Mouse (Mus musculus) limb, embryonic 12.5 days (tissue): ENCODE results near the gene Ufsp1. TPM values are rescaled to one million over a fixed set of nuclear protein-coding genes. Genes with fewer than 3 reads are reported as not detected.

ENCODE experiments used
- ATAC-seq: fragments of 200-750 bp; cut with Nextera tagmentation; 2 replicates; pipeline ENCODE4 v1.8.0; 2017; ENCODE audit warnings: low read depth, moderate TSS enrichment; ENCODE audit not compliant: insufficient number of reproducible peaks, insufficient read depth, low FRiP score, low TSS enrichment
- H3K27ac ChIP-seq: fragments of 300-500 bp; sonication (generic); 2 replicates; pipeline ENCODE4 v1.5.1; 2016; ENCODE audit warnings: mild to moderate bottlenecking, moderate library complexity
- H3K27me3 ChIP-seq: fragments of 300-500 bp; sonication (generic); 2 replicates; pipeline ENCODE4 v1.6.1; 2016; ENCODE audit warnings: mild to moderate bottlenecking, moderate library complexity
- H3K36me3 ChIP-seq: fragments of 300-500 bp; sonication (generic); 2 replicates; pipeline ENCODE4 v1.6.1; 2016; ENCODE audit warnings: mild to moderate bottlenecking, moderate library complexity
- H3K4me1 ChIP-seq: fragments of 300-500 bp; sonication (generic); replicated peaks from 2 replicates; pipeline ENCODE4 v1.6.1; 2016
- H3K4me2 ChIP-seq: fragments of 300-500 bp; sonication (generic); 2 replicates; pipeline ENCODE4 v1.6.1; 2016; ENCODE audit warnings: mild to moderate bottlenecking, moderate library complexity
- H3K4me3 ChIP-seq: fragments of 300-500 bp; sonication (generic); replicated peaks from 2 replicates; pipeline ENCODE4 v1.5.1; 2016; ENCODE audit warnings: mild to moderate bottlenecking
- H3K9ac ChIP-seq: fragments of 300-500 bp; sonication (generic); replicated peaks from 2 replicates; pipeline ENCODE4 v1.6.1; 2016; ENCODE audit warnings: mild to moderate bottlenecking, moderate library complexity
- H3K9me3 ChIP-seq: fragments of 300-500 bp; sonication (generic); 2 replicates; pipeline ENCODE4 v1.6.1; 2016; ENCODE audit warnings: mild to moderate bottlenecking, moderate library complexity
- WGBS: fragments of 180-500 bp; shearing (Covaris S2); methylation state at CpG from one replicate; pipeline ENCODE4 v1.1.7; 2016; 5-methylcytosine and 5-hydroxymethylcytosine counted together
- polyA plus RNA-seq: library from polyadenylated mRNA; unstranded; fragments of >200 nt; fragmentation: Nextera tagmentation; extraction: Ambion mirVana; gene quantifications from 2 replicates; pipeline ENCODE4 v1.2.1, GENCODE M21; 2016

The Ufsp1 gene
- polyA plus RNA-seq, 1 experiment from 2014 or later = 6.7 TPM

- H3K4me3 ChIP-seq = no peak overlapping the region
- no peak overlapping the region for H3K27ac ChIP-seq
- no peak overlapping the region for H3K4me2 ChIP-seq
- no peak overlapping the region for H3K9ac ChIP-seq
- no peak for ATAC-seq
- peaks cover 26% of the 10 kb centered on the region for H3K4me1 ChIP-seq
- H3K9me3 ChIP-seq = no peaks in the 10 kb centered on the region
- peaks cover 3% of the 10 kb centered on the region; the same call in 1 of the 2 replicates for H3K36me3 ChIP-seq
- no peaks in the 10 kb centered on the region for H3K27me3 ChIP-seq
- WGBS = 77% methylated on average over 6 of the region's 6 CpGs
Observed at GRCm38 (mm10) chr5:137335066-137335465, 40.6 kb downstream of the Ufsp1 start.

- H3K27ac ChIP-seq = no peak overlapping the region
Observed at GRCm38 (mm10) chr5:137337190-137337589, 42.8 kb downstream of the Ufsp1 start.

GRCm38 (mm10) chr5:137338256-137338655 lies 43.8 kb downstream of the Ufsp1 start:
- WGBS = under 1% methylated on average over 19 of the region's 19 CpGs
- Histone ChIP-seq H3K27me3 (no peaks in the 10 kb centered on the region), H3K27ac (peak overlapping the region; percentile 69), H3K4me3 (peak overlapping the region; percentile 41), H3K36me3 (no peaks in the 10 kb centered on the region), H3K4me2 (peak overlapping the region; percentile 66), H3K4me1 (peaks cover 13% of the 10 kb centered on the region), H3K9ac (peak overlapping the region; percentile 62), H3K9me3 (no peaks in the 10 kb centered on the region)
- peak; percentile 77 for ATAC-seq

More at GRCm38 (mm10) chr5:137337190-137337589, 42.8 kb downstream of the Ufsp1 start:
- Histone ChIP-seq H3K9ac (no peak overlapping the region), H3K36me3 (no peaks in the 10 kb centered on the region), H3K4me1 (peaks cover 23% of the 10 kb centered on the region), H3K4me2 (no peak overlapping the region), H3K4me3 (no peak overlapping the region), H3K9me3 (no peaks in the 10 kb centered on the region), H3K27me3 (no peaks in the 10 kb centered on the region)
- ATAC-seq = no peak
- WGBS = 41% methylated on average over 8 of the region's 8 CpGs

- Histone ChIP-seq H3K27me3 (no peaks in the 10 kb centered on the region), H3K9me3 (no peaks in the 10 kb centered on the region), H3K4me1 (peaks cover 13% of the 10 kb centered on the region), H3K36me3 (no peaks in the 10 kb centered on the region), H3K9ac (peak overlapping the region; percentile 62), H3K27ac (peak overlapping the region; percentile 72), H3K4me2 (peak overlapping the region; percentile 66), H3K4me3 (peak overlapping the region; percentile 41)
- no peak for ATAC-seq
- WGBS = 2% methylated on average over 11 of the region's 11 CpGs
Observed at GRCm38 (mm10) chr5:137338663-137339289, 44.3 kb downstream of the Ufsp1 start.

- peak overlapping the region; percentile 66 for H3K4me2 ChIP-seq
- peak overlapping the region; percentile 62 for H3K9ac ChIP-seq
- ATAC-seq = no peak
- no peaks in the 10 kb centered on the region for H3K36me3 ChIP-seq
- H3K4me1 ChIP-seq = peaks cover 13% of the 10 kb centered on the region
- peak overlapping the region; percentile 72; the same call in 1 of the 2 replicates for H3K27ac ChIP-seq
- H3K4me3 ChIP-seq = peak overlapping the region; percentile 41
- 14% methylated on average over 22 of the region's 22 CpGs for WGBS
- no peaks in the 10 kb centered on the region for H3K9me3 ChIP-seq
- no peaks in the 10 kb centered on the region for H3K27me3 ChIP-seq
Observed at GRCm38 (mm10) chr5:137339290-137339979, 45.0 kb downstream of the Ufsp1 start.

- H3K4me2 ChIP-seq = no peak overlapping the region
- 81% methylated on average over 6 of the region's 6 CpGs for WGBS
- no peak overlapping the region for H3K9ac ChIP-seq
- H3K9me3 ChIP-seq = no peaks in the 10 kb centered on the region
- no peaks in the 10 kb centered on the region for H3K36me3 ChIP-seq
- ATAC-seq = no peak
- H3K27me3 ChIP-seq = no peaks in the 10 kb centered on the region
- peaks cover 19% of the 10 kb centered on the region for H3K4me1 ChIP-seq
- 0 out of 2 replicates have a peak overlapping the region, but pooled peaks have one; percentile 72 for H3K27ac ChIP-seq
- H3K4me3 ChIP-seq = no peak overlapping the region
Observed at GRCm38 (mm10) chr5:137340222-137340621, 45.8 kb downstream of the Ufsp1 start.

- Histone ChIP-seq H3K9ac (no peak overlapping the region), H3K36me3 (no peaks in the 10 kb centered on the region), H3K4me3 (no peak overlapping the region), H3K4me2 (no peak overlapping the region), H3K27me3 (no peaks in the 10 kb centered on the region), H3K27ac (no peak overlapping the region), H3K4me1 (peaks cover 37% of the 10 kb centered on the region), H3K9me3 (no peaks in the 10 kb centered on the region)
- 78% methylated on average over 7 of the region's 7 CpGs for WGBS
- ATAC-seq = no peak
Observed at GRCm38 (mm10) chr5:137342407-137343012, 48.1 kb downstream of the Ufsp1 start.

- no peak for ATAC-seq
- Histone ChIP-seq H3K4me1 (peaks cover 46% of the 10 kb centered on the region), H3K4me3 (no peak overlapping the region), H3K27ac (no peak overlapping the region), H3K27me3 (no peaks in the 10 kb centered on the region), H3K36me3 (no peaks in the 10 kb centered on the region), H3K9me3 (no peaks in the 10 kb centered on the region), H3K4me2 (no peak overlapping the region), H3K9ac (no peak overlapping the region)
- WGBS = 96% methylated on average over 5 of the region's 5 CpGs
Observed at GRCm38 (mm10) chr5:137343412-137343811, 49.0 kb downstream of the Ufsp1 start.

- Histone ChIP-seq H3K36me3 (no peaks in the 10 kb centered on the region), H3K4me3 (no peak overlapping the region), H3K4me1 (peaks cover 48% of the 10 kb centered on the region), H3K27me3 (no peaks in the 10 kb centered on the region; the same call in 1 of the 2 replicates), H3K27ac (no peak overlapping the region), H3K9ac (no peak overlapping the region), H3K4me2 (no peak overlapping the region), H3K9me3 (no peaks in the 10 kb centered on the region)
- ATAC-seq = no peak
Observed at GRCm38 (mm10) chr5:137343869-137344268, 49.4 kb downstream of the Ufsp1 start.
